Comparison of ENCODE assay signal across 11 mouse cellular contexts in the genomic region with DNA sequence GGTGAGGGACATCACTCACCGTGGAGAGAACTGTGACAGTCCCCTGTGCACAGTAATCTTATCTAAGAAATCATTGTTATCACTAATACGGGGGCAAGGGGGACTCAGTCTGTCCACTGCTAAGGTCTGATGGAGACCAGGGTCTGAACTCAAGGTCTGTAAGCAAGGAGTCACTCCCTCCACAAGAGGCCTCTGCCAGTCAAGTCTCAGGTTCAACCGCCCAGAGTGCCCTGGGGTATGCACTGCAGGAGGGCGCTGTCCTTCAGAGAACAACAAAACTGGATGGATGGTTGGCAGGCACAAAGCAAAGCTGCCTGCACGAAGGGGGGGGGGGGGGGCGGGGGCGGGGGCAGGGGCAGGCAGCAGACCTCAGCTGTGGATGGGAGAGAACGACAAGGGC.
"Had no signal": no experiment of that assay in that cellular context is flagged by ENCODE, and none has a peak within 500 bp of the region (broad histone marks: within the 10 kb centered on the region; RNA-seq: fewer than 3 reads in every experiment).

No protein-coding gene starts in this region.

- H3K36me3 ChIP-seq: midbrain, embryonic 12.5 days; neural tube, embryonic 15.5 days had no signal

- H3K4me2 ChIP-seq: midbrain, embryonic 12.5 days; neural tube, embryonic 15.5 days had no signal

- H3K9me3 ChIP-seq: midbrain, embryonic 12.5 days; neural tube, embryonic 15.5 days had no signal

- H3K4me3 ChIP-seq: midbrain, embryonic 12.5 days; neural tube, embryonic 15.5 days had no signal

- H3K27me3 ChIP-seq: midbrain, embryonic 12.5 days; neural tube, embryonic 15.5 days had no signal

- H3K27ac ChIP-seq: liver, embryonic 14.5 days; midbrain, embryonic 12.5 days; neural tube, embryonic 15.5 days had no signal

- DNase-seq: kidney, adult 2 months; kidney, postnatal 25 days; lung, adult 18-20 months; right cerebral cortex, adult 18-20 months; right cerebral cortex, postnatal 25 days; spleen, adult 18-20 months; thymus, postnatal 4 days had no signal

- ATAC-seq: midbrain, embryonic 16.5 days had no signal

- H3K9ac ChIP-seq: liver, embryonic 14.5 days; midbrain, embryonic 12.5 days; neural tube, embryonic 15.5 days had no signal
